Mouse (Mus musculus) liver, postnatal 0 days (tissue): ENCODE data around the gene Dnm3. TPM values are rescaled to one million over a fixed set of nuclear protein-coding genes. Genes with fewer than 3 reads are reported as not detected.

Source experiments
- ATAC-seq: fragments of 200-750 bp; cut with Nextera tagmentation; 2 replicates; pipeline ENCODE4 v1.8.0; 2017; ENCODE audit warnings: mild to moderate bottlenecking, moderate library complexity
- DNase-seq: peaks from one replicate; pipeline ENCODE4 v3.0.0-alpha.2; 2016
- H3K27ac ChIP-seq: fragments of 300-500 bp; sonication (generic); 2 replicates; pipeline ENCODE4 v1.5.1; 2014; ENCODE audit warnings: antibody characterized with exemption, moderate library complexity, mild to moderate bottlenecking, low read depth
- H3K27me3 ChIP-seq: fragments of 300-500 bp; sonication (generic); 2 replicates; pipeline ENCODE4 v1.6.1; 2014; ENCODE audit warnings: low read length, control low read depth, mixed read lengths; ENCODE audit not compliant: insufficient read depth
- H3K36me3 ChIP-seq: fragments of 300-500 bp; sonication (generic); replicated peaks from 2 replicates; pipeline ENCODE4 v1.6.1; 2014; ENCODE audit warnings: mild to moderate bottlenecking, control low read depth, low read length, moderate library complexity, mixed read lengths; ENCODE audit not compliant: insufficient read depth
- H3K4me1 ChIP-seq: fragments of 300-500 bp; sonication (generic); 2 replicates; pipeline ENCODE4 v1.6.1; 2014; ENCODE audit warnings: antibody characterized with exemption, mild to moderate bottlenecking, control low read depth; ENCODE audit not compliant: insufficient read depth
- H3K4me2 ChIP-seq: fragments of 300-500 bp; sonication (generic); 2 replicates; pipeline ENCODE4 v1.6.1; 2014; ENCODE audit warnings: low read depth, mild to moderate bottlenecking, low read length, moderate library complexity, mixed read lengths
- H3K4me3 ChIP-seq: fragments of 300-500 bp; sonication (generic); 2 replicates; pipeline ENCODE4 v1.5.1; 2014; ENCODE audit warnings: low read depth, low read length
- H3K9ac ChIP-seq: fragments of 300-500 bp; sonication (generic); replicated peaks from 2 replicates; pipeline ENCODE4 v1.6.1; 2014; ENCODE audit warnings: mild to moderate bottlenecking, moderate library complexity
- H3K9me3 ChIP-seq: fragments of 300-500 bp; sonication (generic); 2 replicates; pipeline ENCODE4 v1.6.1; 2016; ENCODE audit warnings: mild to moderate bottlenecking, control low read depth, low read length, mixed read lengths
- CTCF ChIP-seq: sonication (generic); IDR thresholded peaks from 2 replicates; pipeline ENCODE4 v1.5.1; 2016; ENCODE audit warnings: antibody characterized with exemption, low read depth
- EP300 ChIP-seq: IDR thresholded peaks from 2 replicates; pipeline ENCODE4 v1.6.1; 2016; ENCODE audit warnings: antibody characterized with exemption, low read depth, mild to moderate bottlenecking
- WGBS: fragments of 180-500 bp; shearing (Covaris S2); extraction: QIAGEN DNeasy Blood & Tissue Kit; methylation state at CpG from one replicate; pipeline ENCODE4 v1.1.7; 2014; ENCODE audit not compliant: insufficient replicate concordance; 5-methylcytosine and 5-hydroxymethylcytosine counted together
- polyA plus RNA-seq: library from polyadenylated mRNA; unstranded; fragments of >200 nt; fragmentation: Nextera tagmentation; extraction: Ambion mirVana; gene quantifications from 2 replicates; pipeline ENCODE4 v1.2.1, GENCODE M21; 2015

Dnm3 gene
- polyA plus RNA-seq, 1 experiment from 2014 or later: 0.14 TPM

GRCm38 (mm10) chr1:162147554-162147953 is 330.3 kb downstream of the Dnm3 start:
- Histone ChIP-seq H3K4me1 (no peaks in the 10 kb centered on the region), H3K4me2 (no peak overlapping the region), H3K9me3 (no peaks in the 10 kb centered on the region), H3K4me3 (no peak overlapping the region), H3K9ac (no peak overlapping the region), H3K27me3 (no peaks in the 10 kb centered on the region), H3K27ac (no peak overlapping the region), H3K36me3 (no peaks in the 10 kb centered on the region)
- DNase-seq: no peak
- ATAC-seq: no peak
- 69% methylated on average over 3 of the region's 3 CpGs for WGBS
- TF ChIP-seq EP300: no peak
- TF ChIP-seq CTCF: no peak

- Histone ChIP-seq H3K4me2 (no peak overlapping the region), H3K4me3 (no peak overlapping the region), H3K27ac (no peak overlapping the region), H3K4me1 (no peaks in the 10 kb centered on the region), H3K27me3 (no peaks in the 10 kb centered on the region), H3K36me3 (no peaks in the 10 kb centered on the region), H3K9ac (no peak overlapping the region), H3K9me3 (no peaks in the 10 kb centered on the region)
- WGBS: 36% methylated on average over 5 of the region's 6 CpGs
- ATAC-seq (no peak), DNase-seq (no peak)
- TF ChIP-seq EP300 (no peak), CTCF (no peak)
Observed at GRCm38 (mm10) chr1:162145748-162146147, 332.1 kb downstream of the Dnm3 start.

- Histone ChIP-seq H3K4me2 (no peak overlapping the region), H3K36me3 (no peaks in the 10 kb centered on the region), H3K27ac (no peak overlapping the region), H3K4me1 (no peaks in the 10 kb centered on the region), H3K27me3 (no peaks in the 10 kb centered on the region), H3K4me3 (no peak overlapping the region), H3K9me3 (no peaks in the 10 kb centered on the region), H3K9ac (no peak overlapping the region)
- DNase-seq: no peak
- WGBS: no CpG with 5 or more reads among the region's 1 CpGs
- TF ChIP-seq EP300: no peak
- no peak for TF ChIP-seq CTCF
- ATAC-seq: no peak
Observed at GRCm38 (mm10) chr1:162144992-162145391, 332.8 kb downstream of the Dnm3 start.

- Histone ChIP-seq H3K9ac (no peak overlapping the region), H3K9me3 (no peaks in the 10 kb centered on the region), H3K4me1 (no peaks in the 10 kb centered on the region), H3K27me3 (no peaks in the 10 kb centered on the region), H3K27ac (no peak overlapping the region), H3K4me3 (no peak overlapping the region), H3K36me3 (no peaks in the 10 kb centered on the region), H3K4me2 (no peak overlapping the region)
- WGBS: 75% methylated on average over 6 of the region's 6 CpGs
- ATAC-seq (no peak), DNase-seq (no peak)
- TF ChIP-seq CTCF (no peak), EP300 (no peak)
Observed at GRCm38 (mm10) chr1:162143974-162144912, 333.6 kb downstream of the Dnm3 start.

GRCm38 (mm10) chr1:162142285-162142684 is 335.5 kb downstream of the Dnm3 start:
- WGBS: 78% methylated on average over 7 of the region's 7 CpGs
- no peaks in the 10 kb centered on the region for H3K9me3 ChIP-seq

GRCm38 (mm10) chr1:162136328-162136727 is 341.5 kb downstream of the Dnm3 start:
- Histone ChIP-seq H3K27ac (no peak overlapping the region), H3K27me3 (no peaks in the 10 kb centered on the region), H3K9ac (no peak overlapping the region), H3K36me3 (no peaks in the 10 kb centered on the region), H3K9me3 (no peaks in the 10 kb centered on the region), H3K4me1 (no peaks in the 10 kb centered on the region), H3K4me3 (no peak overlapping the region), H3K4me2 (no peak overlapping the region)
- DNase-seq (no peak), ATAC-seq (no peak)
- 65% methylated on average over 4 of the region's 4 CpGs for WGBS
- TF ChIP-seq CTCF: no peak
- no peak for TF ChIP-seq EP300

More at GRCm38 (mm10) chr1:162142285-162142684, 335.5 kb downstream of the Dnm3 start:
- TF ChIP-seq EP300 (no peak), CTCF (no peak)
- no peak for DNase-seq
- no peaks in the 10 kb centered on the region for H3K27me3 ChIP-seq
- ATAC-seq: no peak
- no peaks in the 10 kb centered on the region for H3K36me3 ChIP-seq
- no peak overlapping the region for H3K9ac ChIP-seq
- no peak overlapping the region for H3K27ac ChIP-seq
- no peaks in the 10 kb centered on the region for H3K4me1 ChIP-seq
- no peak overlapping the region for H3K4me3 ChIP-seq
- H3K4me2 ChIP-seq: no peak overlapping the region
